Mouse (Mus musculus) limb, embryonic 13.5 days (tissue): Measurements from ENCODE around the gene Jdp2. TPM values are rescaled to one million over a fixed set of nuclear protein-coding genes. Genes with fewer than 3 reads are reported as not detected.

Source experiments
- ATAC-seq: fragments of 200-750 bp; cut with Nextera tagmentation; 2 replicates; pipeline ENCODE4 v1.8.0; 2017; ENCODE audit warnings: low read depth, moderate number of reproducible peaks, moderate TSS enrichment; ENCODE audit not compliant: low FRiP score
- H3K27ac ChIP-seq: fragments of 300-500 bp; sonication (generic); 2 replicates; pipeline ENCODE4 v1.5.1; 2015; ENCODE audit warnings: inconsistent platforms, mild to moderate bottlenecking, moderate library complexity
- H3K27me3 ChIP-seq: fragments of 300-500 bp; sonication (generic); 2 replicates; pipeline ENCODE4 v1.6.1; 2015; ENCODE audit warnings: mild to moderate bottlenecking, inconsistent platforms
- H3K36me3 ChIP-seq: fragments of 300-500 bp; sonication (generic); 2 replicates; pipeline ENCODE4 v1.6.1; 2015; ENCODE audit warnings: inconsistent platforms, mild to moderate bottlenecking, moderate library complexity
- H3K4me1 ChIP-seq: fragments of 300-500 bp; sonication (generic); 2 replicates; pipeline ENCODE4 v1.6.1; 2015; ENCODE audit warnings: inconsistent platforms
- H3K4me2 ChIP-seq: fragments of 300-500 bp; sonication (generic); replicated peaks from 2 replicates; pipeline ENCODE4 v1.6.1; 2015; ENCODE audit warnings: inconsistent platforms, mild to moderate bottlenecking, moderate library complexity
- H3K4me3 ChIP-seq: fragments of 300-500 bp; sonication (generic); 2 replicates; pipeline ENCODE4 v1.5.1; 2015; ENCODE audit warnings: moderate library complexity, mild to moderate bottlenecking, inconsistent platforms
- H3K9ac ChIP-seq: fragments of 300-500 bp; sonication (generic); 2 replicates; pipeline ENCODE4 v1.6.1; 2015; ENCODE audit warnings: mild to moderate bottlenecking, inconsistent platforms
- H3K9me3 ChIP-seq: fragments of 300-500 bp; sonication (generic); 2 replicates; pipeline ENCODE4 v1.6.1; 2016; ENCODE audit warnings: inconsistent platforms
- WGBS: fragments of 180-500 bp; shearing (Covaris S2); methylation state at CpG from one replicate; pipeline ENCODE4 v1.1.7; 2015; 5-methylcytosine and 5-hydroxymethylcytosine counted together
- polyA plus RNA-seq: library from polyadenylated mRNA; unstranded; fragments of >200 nt; fragmentation: Nextera tagmentation; extraction: Ambion mirVana; gene quantifications from 2 replicates; pipeline ENCODE4 v1.2.1, GENCODE M21; 2015

Jdp2 gene
- polyA plus RNA-seq, 1 experiment from 2014 or later, result 1.2 TPM

- Histone ChIP-seq H3K4me3 (peak overlapping the region; percentile 90; the same call in 1 of the 2 replicates), H3K27ac (no peak overlapping the region), H3K9me3 (no peaks in the 10 kb centered on the region), H3K27me3 (peaks cover 9% of the 10 kb centered on the region), H3K4me1 (peaks cover 48% of the 10 kb centered on the region), H3K4me2 (peak overlapping the region; percentile 81), H3K9ac (no peak overlapping the region), H3K36me3 (peaks cover 15% of the 10 kb centered on the region)
- no peak for ATAC-seq
- 69% methylated on average over 12 of the region's 12 CpGs for WGBS
Measured at GRCm38 (mm10) chr12:85602811-85603210, 4.0 kb downstream of the Jdp2 start.

GRCm38 (mm10) chr12:85603767-85604166 is 4.9 kb downstream of the Jdp2 start:
- WGBS, result 74% methylated on average over 9 of the region's 9 CpGs
- no peak for ATAC-seq
- peak overlapping the region; percentile 81; the same call in 1 of the 2 replicates for H3K4me2 ChIP-seq
- peaks cover 25% of the 10 kb centered on the region for H3K36me3 ChIP-seq
- 0 out of 2 replicates have a peak, but pooled peaks cover 4% of the 10 kb centered on the region for H3K27me3 ChIP-seq
- H3K4me3 ChIP-seq, result no peak overlapping the region
- peaks cover 42% of the 10 kb centered on the region for H3K4me1 ChIP-seq
- H3K27ac ChIP-seq, result no peak overlapping the region
- H3K9ac ChIP-seq, result no peak overlapping the region
- no peaks in the 10 kb centered on the region for H3K9me3 ChIP-seq

GRCm38 (mm10) chr12:85604301-85604998 is 5.6 kb downstream of the Jdp2 start:
- Histone ChIP-seq H3K9me3 (no peaks in the 10 kb centered on the region), H3K4me3 (no peak overlapping the region), H3K27me3 (0 out of 2 replicates have a peak, but pooled peaks cover 4% of the 10 kb centered on the region), H3K36me3 (peaks cover 31% of the 10 kb centered on the region), H3K9ac (no peak overlapping the region), H3K27ac (no peak overlapping the region), H3K4me2 (peak overlapping the region; percentile 3; the same call in 1 of the 2 replicates), H3K4me1 (peaks cover 42% of the 10 kb centered on the region)
- 51% methylated on average over 9 of the region's 9 CpGs for WGBS
- no peak for ATAC-seq

- Histone ChIP-seq H3K36me3 (peaks cover 56% of the 10 kb centered on the region), H3K4me3 (no peak overlapping the region), H3K4me2 (no peak overlapping the region), H3K9ac (no peak overlapping the region; the same call in 1 of the 2 replicates), H3K4me1 (peaks cover 13% of the 10 kb centered on the region), H3K27me3 (no peaks in the 10 kb centered on the region), H3K9me3 (no peaks in the 10 kb centered on the region), H3K27ac (no peak overlapping the region)
- ATAC-seq, result no peak
- 84% methylated on average over 14 of the region's 14 CpGs for WGBS
Measured at GRCm38 (mm10) chr12:85607519-85608449, 9.0 kb downstream of the Jdp2 start.

- no peak overlapping the region for H3K27ac ChIP-seq
- peaks cover 54% of the 10 kb centered on the region for H3K36me3 ChIP-seq
- H3K4me1 ChIP-seq, result 0 out of 2 replicates have a peak, but pooled peaks cover 3% of the 10 kb centered on the region
- no peak overlapping the region for H3K9ac ChIP-seq
- no peaks in the 10 kb centered on the region for H3K27me3 ChIP-seq
- H3K4me3 ChIP-seq, result no peak overlapping the region
- no peak for ATAC-seq
- H3K4me2 ChIP-seq, result no peak overlapping the region
- 84% methylated on average over 9 of the region's 9 CpGs for WGBS
- H3K9me3 ChIP-seq, result no peaks in the 10 kb centered on the region
Measured at GRCm38 (mm10) chr12:85610167-85610566, 11.3 kb downstream of the Jdp2 start.

GRCm38 (mm10) chr12:85614090-85614489 is 15.3 kb downstream of the Jdp2 start:
- no peak for ATAC-seq
- no peaks in the 10 kb centered on the region for H3K27me3 ChIP-seq
- no peak overlapping the region for H3K27ac ChIP-seq
- H3K36me3 ChIP-seq, result peaks cover 44% of the 10 kb centered on the region
- no peaks in the 10 kb centered on the region for H3K9me3 ChIP-seq
- 62% methylated on average over 4 of the region's 4 CpGs for WGBS
- H3K4me3 ChIP-seq, result no peak overlapping the region
- H3K4me1 ChIP-seq, result 0 out of 2 replicates have a peak, but pooled peaks cover 8% of the 10 kb centered on the region
- H3K4me2 ChIP-seq, result no peak overlapping the region
- H3K9ac ChIP-seq, result no peak overlapping the region

GRCm38 (mm10) chr12:85615486-85615885 is 16.7 kb downstream of the Jdp2 start:
- 0 out of 2 replicates have a peak, but pooled peaks cover 8% of the 10 kb centered on the region for H3K4me1 ChIP-seq
- H3K4me2 ChIP-seq, result no peak overlapping the region
- H3K9me3 ChIP-seq, result no peaks in the 10 kb centered on the region
- ATAC-seq, result no peak
- no peak overlapping the region for H3K9ac ChIP-seq
- no peaks in the 10 kb centered on the region for H3K27me3 ChIP-seq
- H3K27ac ChIP-seq, result no peak overlapping the region
- no peak overlapping the region for H3K4me3 ChIP-seq
- WGBS, result 85% methylated on average over 8 of the region's 8 CpGs
- peaks cover 43% of the 10 kb centered on the region for H3K36me3 ChIP-seq

- H3K36me3 ChIP-seq, result peaks cover 42% of the 10 kb centered on the region
- 74% methylated on average over 9 of the region's 9 CpGs for WGBS
- H3K27ac ChIP-seq, result no peak overlapping the region
- no peaks in the 10 kb centered on the region for H3K9me3 ChIP-seq
- 0 out of 2 replicates have a peak, but pooled peaks cover 14% of the 10 kb centered on the region for H3K4me1 ChIP-seq
- no peak for ATAC-seq
- H3K27me3 ChIP-seq, result no peaks in the 10 kb centered on the region
- no peak overlapping the region for H3K4me2 ChIP-seq
- no peak overlapping the region for H3K4me3 ChIP-seq
- no peak overlapping the region for H3K9ac ChIP-seq
Measured at GRCm38 (mm10) chr12:85617885-85618284, 19.1 kb downstream of the Jdp2 start.

GRCm38 (mm10) chr12:85618430-85618829 is 19.6 kb downstream of the Jdp2 start:
- Histone ChIP-seq H3K4me3 (no peak overlapping the region), H3K9me3 (no peaks in the 10 kb centered on the region), H3K27me3 (no peaks in the 10 kb centered on the region), H3K9ac (no peak overlapping the region), H3K36me3 (peaks cover 42% of the 10 kb centered on the region), H3K27ac (no peak overlapping the region), H3K4me1 (0 out of 2 replicates have a peak, but pooled peaks cover 14% of the 10 kb centered on the region), H3K4me2 (no peak overlapping the region)
- ATAC-seq, result no peak
- 78% methylated on average over 5 of the region's 5 CpGs for WGBS

GRCm38 (mm10) chr12:85619283-85619897 is 20.6 kb downstream of the Jdp2 start:
- H3K4me1 ChIP-seq, result 0 out of 2 replicates have a peak, but pooled peaks cover 15% of the 10 kb centered on the region
- WGBS, result 76% methylated on average over 7 of the region's 7 CpGs
- no peak for ATAC-seq
- peaks cover 42% of the 10 kb centered on the region for H3K36me3 ChIP-seq
- H3K4me2 ChIP-seq, result no peak overlapping the region
- no peak overlapping the region for H3K4me3 ChIP-seq
- H3K9me3 ChIP-seq, result no peaks in the 10 kb centered on the region
- H3K27me3 ChIP-seq, result no peaks in the 10 kb centered on the region
- H3K9ac ChIP-seq, result no peak overlapping the region
- H3K27ac ChIP-seq, result no peak overlapping the region

- no peaks in the 10 kb centered on the region for H3K27me3 ChIP-seq
- no peak overlapping the region for H3K9ac ChIP-seq
- no peak overlapping the region for H3K27ac ChIP-seq
- 58% methylated on average over 11 of the region's 11 CpGs for WGBS
- peaks cover 48% of the 10 kb centered on the region for H3K36me3 ChIP-seq
- ATAC-seq, result no peak
- H3K4me1 ChIP-seq, result 0 out of 2 replicates have a peak, but pooled peaks cover 15% of the 10 kb centered on the region
- no peak overlapping the region for H3K4me3 ChIP-seq
- H3K4me2 ChIP-seq, result no peak overlapping the region
- H3K9me3 ChIP-seq, result no peaks in the 10 kb centered on the region
Measured at GRCm38 (mm10) chr12:85619898-85620443, 21.1 kb downstream of the Jdp2 start.
